Mouse (Mus musculus) stomach, postnatal 0 days (tissue): ENCODE results near the gene Tmem80.

Experiments used
- CTCF ChIP-seq: IDR thresholded peaks from 2 replicates; pipeline ENCODE4 v1.5.1; 2016; ENCODE audit warnings: antibody characterized with exemption, low read depth, mild to moderate bottlenecking, moderate library complexity
- EP300 ChIP-seq: optimal IDR thresholded peaks from 2 replicates; pipeline ENCODE3; 2016; ENCODE audit warnings: antibody characterized with exemption

DNA sequence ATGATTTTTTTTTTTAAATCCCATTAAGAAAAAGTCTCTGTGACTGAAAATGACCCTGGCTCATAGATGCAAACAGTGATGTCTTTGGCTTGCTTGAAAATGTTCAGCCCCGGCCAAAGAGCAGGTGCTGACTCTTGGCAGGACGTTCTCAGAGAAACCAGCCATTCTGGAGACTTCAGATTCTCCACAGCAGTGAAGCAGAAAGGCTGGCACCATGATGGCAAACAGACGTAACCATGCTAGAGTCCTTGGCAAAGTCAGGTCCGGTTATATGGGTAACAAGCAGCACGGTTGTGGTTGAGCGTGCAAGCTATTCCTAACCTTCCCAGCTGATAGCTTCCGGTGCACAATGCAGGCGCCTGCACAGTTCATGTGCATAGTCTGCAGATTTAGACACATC lies 28.4 kb upstream of the Tmem80 start:
- TF ChIP-seq CTCF, result no peak
- no peak for TF ChIP-seq EP300
